Mouse (Mus musculus): ENCODE measurements at regions not wholly inside any gene's neighbourhood (a gene's known extent, or its start where the extent isn't known, plus 50 kb on each side); places are given as distances from the start of the nearest gene placed in this dataset.
A peak's percentile ranks its signal among the peaks of the same experiment; 100 is the strongest.

- no peak for DNase-seq (ENCODE audit: low spot score)
These were observed 243.1 kb upstream of the Il12b start for GRCm38 (mm10) chr11:44156490-44157345.

GRCm38 (mm10) chr11:44158236-44158635 is 241.6 kb upstream of the Il12b start:
- DNase-seq (ENCODE audit: low spot score) = no peak

GRCm38 (mm10) chr11:44161734-44162418 is 238.0 kb upstream of the Il12b start:
- no peak for DNase-seq (ENCODE audit: low spot score)

GRCm38 (mm10) chr11:44163049-44163448 is 236.8 kb upstream of the Il12b start:
- no peak for DNase-seq (ENCODE audit: low spot score)

GRCm38 (mm10) chr11:44163748-44164147 is 236.1 kb upstream of the Il12b start:
- DNase-seq (ENCODE audit: low spot score) = no peak

GRCm38 (mm10) chr11:44164186-44164585 is 235.7 kb upstream of the Il12b start:
- no peak for DNase-seq (ENCODE audit: low spot score)

- no peak for DNase-seq (ENCODE audit: low spot score)
These were observed 232.0 kb upstream of the Il12b start for GRCm38 (mm10) chr11:44167724-44168500.

- DNase-seq (ENCODE audit: low spot score) = no peak
These were observed 227.4 kb upstream of the Il12b start for GRCm38 (mm10) chr11:44172478-44172877.

- no peak for DNase-seq (ENCODE audit: low spot score)
These were observed 226.7 kb upstream of the Il12b start for GRCm38 (mm10) chr11:44173196-44173595.

GRCm38 (mm10) chr11:44174548-44174947 is 225.3 kb upstream of the Il12b start:
- no peak for DNase-seq (ENCODE audit: low spot score)

GRCm38 (mm10) chr11:44179711-44180110 is 220.2 kb upstream of the Il12b start:
- DNase-seq (ENCODE audit: low spot score) = no peak

GRCm38 (mm10) chr11:44183823-44184222 is 216.0 kb upstream of the Il12b start:
- DNase-seq (ENCODE audit: low spot score) = no peak

- DNase-seq (ENCODE audit: low spot score) = no peak
These were observed 214.5 kb upstream of the Il12b start for GRCm38 (mm10) chr11:44185218-44185890.

- DNase-seq (ENCODE audit: low spot score) = no peak
These were observed 211.7 kb upstream of the Il12b start for GRCm38 (mm10) chr11:44188202-44188601.

GRCm38 (mm10) chr11:44193806-44194205 is 206.1 kb upstream of the Il12b start:
- DNase-seq (ENCODE audit: low spot score) = no peak

GRCm38 (mm10) chr11:44202716-44203115 is 197.1 kb upstream of the Il12b start:
- DNase-seq (ENCODE audit: low spot score) = no peak

- no peak for DNase-seq (ENCODE audit: low spot score)
These were observed 195.5 kb upstream of the Il12b start for GRCm38 (mm10) chr11:44204384-44204783.

- no peak for DNase-seq (ENCODE audit: low spot score)
These were observed 193.0 kb upstream of the Il12b start for GRCm38 (mm10) chr11:44206866-44207265.

- DNase-seq (ENCODE audit: low spot score) = peak; percentile 46
These were observed 187.9 kb upstream of the Il12b start for GRCm38 (mm10) chr11:44211871-44212441.

GRCm38 (mm10) chr11:44214095-44214494 is 185.8 kb upstream of the Il12b start:
- no peak for DNase-seq (ENCODE audit: low spot score)

GRCm38 (mm10) chr11:44216346-44216745 is 183.5 kb upstream of the Il12b start:
- no peak for DNase-seq (ENCODE audit: low spot score)

- no peak for DNase-seq (ENCODE audit: low spot score)
These were observed 179.9 kb upstream of the Il12b start for GRCm38 (mm10) chr11:44219971-44220370.
